Mouse (Mus musculus): ENCODE results near the gene Erich4. TPM values are rescaled to one million over a fixed set of nuclear protein-coding genes. Genes with fewer than 3 reads are reported as not detected.

Erich4 gene
- polyA plus RNA-seq, 1 experiment, result not detected

DNA sequence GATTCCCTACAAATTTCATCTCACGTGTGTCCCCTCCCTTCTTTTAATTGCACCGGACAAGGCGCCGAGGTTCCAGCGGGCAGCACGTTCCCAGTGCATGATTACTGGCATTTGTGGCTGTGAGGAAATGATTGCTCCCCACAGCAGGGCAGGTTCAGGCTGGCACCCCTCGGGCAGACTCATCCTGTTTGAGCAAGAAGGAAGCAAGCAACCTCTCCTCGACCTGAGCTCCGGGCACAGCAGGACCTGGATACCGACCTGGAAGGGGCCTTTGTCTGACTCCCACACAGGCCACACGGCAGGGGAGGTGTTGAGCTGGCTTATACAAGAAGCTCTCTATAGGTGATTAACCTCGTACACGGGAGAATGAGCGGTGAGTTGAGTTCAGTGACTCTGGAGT is 29.4 kb upstream of the Erich4 start:
- peaks cover 9% of the 10 kb centered on the region for H3K9me3 ChIP-seq (ENCODE audit: control insufficient read depth, low read length)
- TF ChIP-seq TAL1 (IDR thresholded peaks at IDR 0.05; ENCODE audit: low read length), result no peak
- no peak for TF ChIP-seq GATA1 (IDR thresholded peaks at IDR 0.05; ENCODE audit: low read length)
- no peak overlapping the region for H3K4me3 ChIP-seq (replicated peaks)
- no peaks in the 10 kb centered on the region; the same call in 1 of the 2 replicates for H3K27me3 ChIP-seq (ENCODE audit: control insufficient read depth)
- H3K36me3 ChIP-seq (ENCODE audit: control insufficient read depth), result peaks cover 5% of the 10 kb centered on the region
- H3K4me1 ChIP-seq (ENCODE audit: control insufficient read depth), result peaks cover 10% of the 10 kb centered on the region

DNA sequence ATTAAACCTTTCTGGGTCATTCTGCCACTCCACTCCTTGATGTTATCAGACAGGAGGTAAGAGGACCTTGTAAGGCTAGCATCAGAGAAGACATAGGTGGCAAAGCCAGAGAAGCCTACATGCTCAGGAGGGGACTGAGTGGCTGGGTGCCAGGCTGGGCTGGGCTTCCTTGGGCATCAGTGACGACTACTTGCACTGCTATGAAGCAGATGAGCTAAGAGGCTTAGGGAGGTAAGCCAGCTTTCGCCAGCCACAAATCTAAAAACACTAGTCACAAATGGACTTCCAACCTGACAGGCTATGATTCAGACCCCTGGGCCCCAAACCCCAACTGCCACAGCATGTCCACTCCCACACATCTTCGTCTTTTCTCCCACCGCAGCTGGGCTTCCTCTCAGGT is 28.9 kb upstream of the Erich4 start:
- Histone ChIP-seq H3K4me1 (ENCODE audit: control insufficient read depth) (peaks cover 6% of the 10 kb centered on the region), H3K9me3 (ENCODE audit: control insufficient read depth, low read length) (peaks cover 9% of the 10 kb centered on the region), H3K36me3 (ENCODE audit: control insufficient read depth) (peaks cover 5% of the 10 kb centered on the region), H3K27me3 (ENCODE audit: control insufficient read depth) (no peaks in the 10 kb centered on the region; the same call in 1 of the 2 replicates), H3K4me3 (replicated peaks) (no peak overlapping the region)
- no peak for TF ChIP-seq TAL1 (IDR thresholded peaks at IDR 0.05; ENCODE audit: low read length)
- no peak for TF ChIP-seq GATA1 (IDR thresholded peaks at IDR 0.05; ENCODE audit: low read length)

DNA sequence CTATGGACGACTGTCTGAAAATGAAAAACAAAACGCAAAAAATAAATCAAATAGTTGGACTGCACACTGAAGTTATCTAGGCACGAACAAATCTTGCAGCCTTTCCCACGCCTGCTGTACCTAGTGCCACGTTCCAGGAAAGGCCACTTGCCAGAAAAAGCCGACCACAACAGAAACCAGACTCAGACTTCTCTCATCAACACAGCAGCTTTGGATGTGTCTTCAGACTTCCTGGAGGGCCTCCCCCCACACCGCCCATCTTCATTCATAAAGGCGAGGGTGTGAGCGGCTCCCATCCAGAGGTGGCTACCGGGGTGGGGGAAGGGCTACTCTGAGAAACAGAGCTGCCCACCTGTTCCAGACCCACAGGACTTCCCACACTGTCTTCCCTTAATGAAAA is 28.4 kb upstream of the Erich4 start:
- peaks cover 9% of the 10 kb centered on the region for H3K9me3 ChIP-seq (ENCODE audit: control insufficient read depth, low read length)
- TF ChIP-seq GATA1 (IDR thresholded peaks at IDR 0.05; ENCODE audit: low read length) (no peak), TAL1 (IDR thresholded peaks at IDR 0.05; ENCODE audit: low read length) (no peak)
- peaks cover 7% of the 10 kb centered on the region for H3K36me3 ChIP-seq (ENCODE audit: control insufficient read depth)
- H3K4me3 ChIP-seq (replicated peaks), result no peak overlapping the region
- no peaks in the 10 kb centered on the region; the same call in 1 of the 2 replicates for H3K27me3 ChIP-seq (ENCODE audit: control insufficient read depth)
- H3K4me1 ChIP-seq (ENCODE audit: control insufficient read depth), result peaks cover 4% of the 10 kb centered on the region

DNA sequence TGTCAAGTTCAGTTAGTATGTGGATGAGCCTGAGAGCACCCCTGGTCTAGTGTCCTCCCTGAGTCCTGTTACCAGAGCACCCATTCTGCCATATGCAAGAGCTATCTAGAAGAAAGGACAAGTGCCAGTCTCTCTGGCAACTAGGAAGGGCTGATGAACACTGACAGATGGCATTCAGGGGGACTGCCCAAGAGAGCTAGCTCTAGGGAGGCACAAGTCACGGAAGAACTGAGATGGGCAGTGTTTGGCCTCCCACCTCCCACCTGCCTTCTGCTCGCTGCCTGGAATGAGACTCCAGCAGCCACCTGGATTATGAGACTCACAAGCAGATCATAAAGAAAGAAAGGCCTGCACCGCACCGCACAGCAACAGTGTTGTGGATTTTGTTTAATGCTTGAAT is 24.1 kb upstream of the Erich4 start:
- TF ChIP-seq GATA1 (IDR thresholded peaks at IDR 0.05; ENCODE audit: low read length) (no peak), TAL1 (IDR thresholded peaks at IDR 0.05; ENCODE audit: low read length) (no peak)
- H3K4me1 ChIP-seq (ENCODE audit: control insufficient read depth), result peaks cover 4% of the 10 kb centered on the region

DNA sequence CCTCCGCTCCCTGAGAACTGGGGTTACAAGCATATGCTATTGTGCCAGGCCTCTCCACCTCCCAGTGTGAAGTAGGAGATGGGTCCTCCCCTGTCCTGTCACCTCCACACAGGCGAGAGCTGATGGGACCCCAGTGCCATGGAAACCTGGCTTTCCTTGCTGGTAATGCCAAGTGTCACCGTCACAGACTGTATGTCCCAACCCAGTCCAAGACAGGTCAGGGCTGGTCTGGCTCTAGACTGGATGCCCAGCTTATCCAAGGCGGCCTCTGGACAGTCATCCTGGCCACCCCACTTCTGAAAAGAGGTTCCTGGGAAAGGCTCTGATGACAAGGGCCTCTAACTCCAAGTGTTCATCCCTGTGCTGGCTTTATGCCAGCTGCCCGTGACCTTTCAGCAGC is 21.4 kb upstream of the Erich4 start:
- Histone ChIP-seq H3K27me3 (ENCODE audit: control insufficient read depth) (no peaks in the 10 kb centered on the region), H3K4me3 (replicated peaks) (no peak overlapping the region), H3K4me1 (ENCODE audit: control insufficient read depth) (peaks cover 2% of the 10 kb centered on the region; the same call in 1 of the 2 replicates), H3K9me3 (ENCODE audit: control insufficient read depth, low read length) (no peaks in the 10 kb centered on the region), H3K36me3 (ENCODE audit: control insufficient read depth) (peaks cover 21% of the 10 kb centered on the region)
- TF ChIP-seq GATA1 (IDR thresholded peaks at IDR 0.05; ENCODE audit: low read length) (no peak), TAL1 (IDR thresholded peaks at IDR 0.05; ENCODE audit: low read length) (no peak)

More for the DNA sequence above, 24.1 kb upstream of the Erich4 start:
- H3K27me3 ChIP-seq (ENCODE audit: control insufficient read depth), result no peaks in the 10 kb centered on the region; the same call in 1 of the 2 replicates
- H3K36me3 ChIP-seq (ENCODE audit: control insufficient read depth), result peaks cover 14% of the 10 kb centered on the region
- H3K4me3 ChIP-seq (replicated peaks), result no peak overlapping the region
- peaks cover 9% of the 10 kb centered on the region for H3K9me3 ChIP-seq (ENCODE audit: control insufficient read depth, low read length)

DNA sequence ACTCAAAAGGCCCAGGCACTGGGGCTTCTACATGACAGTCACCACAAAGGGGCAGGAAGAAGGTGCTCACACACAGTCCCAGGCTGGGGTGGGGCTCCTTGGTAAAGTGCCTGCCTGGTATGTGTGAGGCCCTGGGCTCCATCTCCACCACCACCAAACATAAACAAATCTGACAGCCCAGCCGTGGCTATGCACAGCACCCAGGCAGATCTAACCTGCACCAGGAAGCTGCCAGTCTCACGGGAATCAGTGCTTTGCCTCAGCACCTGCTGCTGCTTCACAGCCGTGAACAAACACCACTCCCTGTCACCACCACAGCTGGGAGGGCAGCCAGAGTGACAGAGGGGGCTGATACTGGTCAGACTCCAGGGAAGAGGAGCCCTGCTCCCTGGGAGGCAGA is 20.7 kb upstream of the Erich4 start:
- H3K4me1 ChIP-seq (ENCODE audit: control insufficient read depth), result peaks cover 2% of the 10 kb centered on the region; the same call in 1 of the 2 replicates
- TF ChIP-seq GATA1 (IDR thresholded peaks at IDR 0.05; ENCODE audit: low read length), result no peak
- TF ChIP-seq TAL1 (IDR thresholded peaks at IDR 0.05; ENCODE audit: low read length), result no peak
- peaks cover 24% of the 10 kb centered on the region for H3K36me3 ChIP-seq (ENCODE audit: control insufficient read depth)
- H3K4me3 ChIP-seq (replicated peaks), result no peak overlapping the region
- no peaks in the 10 kb centered on the region for H3K27me3 ChIP-seq (ENCODE audit: control insufficient read depth)
- no peaks in the 10 kb centered on the region for H3K9me3 ChIP-seq (ENCODE audit: control insufficient read depth, low read length)

DNA sequence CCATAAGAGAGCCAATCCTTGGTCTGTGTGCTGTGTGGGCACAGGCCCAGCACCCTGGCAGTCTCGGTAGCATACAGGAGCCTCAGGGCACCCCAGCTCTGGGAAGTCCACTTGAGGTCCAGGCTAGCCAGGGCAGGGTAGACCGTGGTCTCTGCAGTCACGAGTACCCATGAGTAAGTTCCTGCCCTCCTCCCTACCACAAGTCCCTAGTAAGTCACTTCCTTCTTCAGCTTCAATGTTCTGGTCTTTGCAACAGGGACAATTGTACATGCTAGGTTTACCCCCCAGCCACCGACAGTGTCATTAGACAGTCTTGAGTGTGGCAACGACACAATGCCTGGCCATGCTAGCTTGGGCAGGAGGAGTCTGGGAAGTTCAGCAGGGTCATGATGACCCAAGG is 17.0 kb upstream of the Erich4 start:
- Histone ChIP-seq H3K36me3 (ENCODE audit: control insufficient read depth) (peaks cover 30% of the 10 kb centered on the region), H3K4me3 (replicated peaks) (no peak overlapping the region), H3K9me3 (ENCODE audit: control insufficient read depth, low read length) (no peaks in the 10 kb centered on the region)

DNA sequence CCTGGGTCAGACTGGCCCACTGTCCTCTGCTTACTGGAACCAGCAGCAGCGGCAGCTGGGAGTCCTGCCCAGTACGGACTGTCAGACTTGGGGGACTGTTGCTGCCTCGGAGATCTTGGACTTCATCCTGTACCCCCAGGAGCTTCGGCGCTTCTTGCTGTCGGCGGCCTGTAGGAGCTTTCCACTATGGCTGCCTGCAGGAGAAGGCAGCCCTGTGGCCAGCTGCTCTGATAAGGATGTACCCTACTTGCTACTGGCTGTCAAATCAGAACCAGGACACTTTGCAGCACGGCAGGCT is 12.6 kb upstream of the Erich4 start:
- Histone ChIP-seq H3K4me1 (ENCODE audit: control insufficient read depth) (peaks cover 38% of the 10 kb centered on the region), H3K9me3 (ENCODE audit: control insufficient read depth, low read length) (no peaks in the 10 kb centered on the region), H3K36me3 (ENCODE audit: control insufficient read depth) (peaks cover 41% of the 10 kb centered on the region), H3K27me3 (ENCODE audit: control insufficient read depth) (no peaks in the 10 kb centered on the region), H3K4me3 (replicated peaks) (peak overlapping the region; percentile 63)
- no peak for TF ChIP-seq GATA1 (IDR thresholded peaks at IDR 0.05; ENCODE audit: low read length)

More for the DNA sequence above, 17.0 kb upstream of the Erich4 start:
- TF ChIP-seq TAL1 (IDR thresholded peaks at IDR 0.05; ENCODE audit: low read length) (no peak), GATA1 (IDR thresholded peaks at IDR 0.05; ENCODE audit: low read length) (no peak)
- Histone ChIP-seq H3K4me1 (ENCODE audit: control insufficient read depth) (peaks cover 16% of the 10 kb centered on the region), H3K27me3 (ENCODE audit: control insufficient read depth) (no peaks in the 10 kb centered on the region)

DNA sequence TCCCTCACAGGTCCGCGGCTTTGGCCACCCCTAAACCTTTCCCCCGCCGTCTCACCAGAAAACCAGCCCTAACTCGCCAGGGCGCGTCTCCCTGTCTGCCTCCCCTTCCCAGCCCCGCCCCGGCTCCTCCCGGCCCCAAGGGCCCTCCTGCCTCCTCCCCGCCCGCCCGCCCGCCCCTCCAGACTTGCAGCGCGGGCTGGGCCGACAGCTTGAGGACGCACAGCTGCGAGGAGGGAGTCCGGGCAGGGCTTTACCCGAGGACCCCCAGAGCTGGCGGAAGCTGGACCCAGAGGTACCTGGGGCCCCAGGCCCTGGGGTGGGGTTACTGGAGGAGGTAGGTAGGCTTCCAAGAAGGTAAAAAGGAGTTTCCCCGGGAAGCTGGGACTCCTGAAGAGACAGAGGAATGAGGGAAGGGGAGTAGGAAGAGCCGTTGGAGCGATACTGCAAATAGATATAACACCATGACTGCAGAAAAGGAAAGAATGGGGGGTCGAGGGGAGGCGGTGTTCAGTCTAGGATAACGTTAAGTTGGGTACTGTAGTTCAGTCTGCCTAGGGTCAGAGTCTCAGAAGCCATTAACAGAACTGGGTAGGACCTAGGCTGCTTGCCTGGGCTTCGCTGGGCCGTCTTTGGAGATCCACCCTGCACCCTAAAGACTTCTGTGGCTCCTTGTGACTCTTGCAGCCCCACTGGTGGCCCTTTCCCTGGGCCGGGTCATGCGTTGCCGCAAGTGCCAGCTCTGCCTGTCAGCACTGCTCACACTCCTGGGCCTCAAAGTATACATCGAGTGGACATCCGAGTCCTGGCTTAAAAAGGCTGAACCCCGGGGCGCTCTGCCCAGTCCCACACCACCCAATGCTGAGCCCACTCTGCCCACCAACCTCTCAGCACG is 12.0 kb upstream of the Erich4 start:
- H3K27me3 ChIP-seq (ENCODE audit: control insufficient read depth), result no peaks in the 10 kb centered on the region
- peaks cover 36% of the 10 kb centered on the region for H3K4me1 ChIP-seq (ENCODE audit: control insufficient read depth)
- peaks cover 38% of the 10 kb centered on the region for H3K36me3 ChIP-seq (ENCODE audit: control insufficient read depth)
- H3K4me3 ChIP-seq (replicated peaks), result peak overlapping the region; percentile 63
- H3K9me3 ChIP-seq (ENCODE audit: control insufficient read depth, low read length), result no peaks in the 10 kb centered on the region
- no peak for TF ChIP-seq TAL1 (IDR thresholded peaks at IDR 0.05; ENCODE audit: low read length)
- TF ChIP-seq GATA1 (IDR thresholded peaks at IDR 0.05; ENCODE audit: low read length), result no peak
